Mouse (Mus musculus) E14TG2a.4 (cell line): ENCODE data around the gene Tex36.

Experiments
- CTCF ChIP-seq: conservative IDR thresholded peaks from 2 replicates; pipeline ENCODE4 v1.5.1; 2014; ENCODE audit warnings: low read length
- POU5F1 ChIP-seq: IDR thresholded peaks from 2 replicates; pipeline ENCODE4 v1.6.1; 2014; ENCODE audit warnings: low read length, borderline replicate concordance

DNA sequence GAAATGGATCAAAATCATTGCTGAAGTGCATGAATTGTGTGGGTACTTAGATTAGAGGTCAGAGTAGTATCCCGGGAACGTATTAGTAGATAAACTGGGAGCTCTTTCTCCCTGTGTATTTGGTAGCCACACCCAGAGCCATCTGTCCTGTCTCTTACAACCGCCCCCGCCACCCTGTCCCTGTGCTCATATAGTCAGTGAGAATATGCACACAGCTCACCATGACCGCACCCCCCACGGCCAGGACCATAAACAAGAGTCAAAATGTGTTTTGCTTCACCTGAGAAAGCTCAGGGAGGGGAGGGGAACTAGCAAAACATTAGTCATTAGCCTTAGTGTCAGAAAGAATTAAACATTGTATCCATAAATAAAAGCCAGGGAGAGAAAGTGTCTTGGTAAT, 18.7 kb downstream of the Tex36 start:
- TF ChIP-seq CTCF (no peak), POU5F1 (no peak)
